Mouse (Mus musculus) heart, embryonic 16.5 days (tissue): ENCODE data around the gene Htra1. TPM values are rescaled to one million over a fixed set of nuclear protein-coding genes. Genes with fewer than 3 reads are reported as not detected.

Experiments
- ATAC-seq: fragments of 200-750 bp; cut with Nextera tagmentation; replicated peaks from 2 replicates; pipeline ENCODE4 v1.8.0; 2017; ENCODE audit warnings: moderate number of reproducible peaks; ENCODE audit not compliant: insufficient read depth, low FRiP score; ENCODE audit errors: extremely low read depth
- H3K27ac ChIP-seq: fragments of 300-500 bp; sonication (generic); 2 replicates; pipeline ENCODE4 v1.5.1; 2014; ENCODE audit warnings: mild to moderate bottlenecking, low read length, control low read depth, moderate library complexity
- H3K27me3 ChIP-seq: fragments of 300-500 bp; sonication (generic); 2 replicates; pipeline ENCODE4 v1.6.1; 2014; ENCODE audit warnings: low read length, mixed read lengths; ENCODE audit not compliant: control insufficient read depth, insufficient read depth
- H3K36me3 ChIP-seq: fragments of 300-500 bp; sonication (generic); 2 replicates; pipeline ENCODE4 v1.6.1; 2014; ENCODE audit not compliant: control insufficient read depth, insufficient read depth
- H3K4me1 ChIP-seq: fragments of 300-500 bp; sonication (generic); 2 replicates; pipeline ENCODE4 v1.6.1; 2014; ENCODE audit warnings: low read length, mixed read lengths; ENCODE audit not compliant: control insufficient read depth, insufficient read depth
- H3K4me2 ChIP-seq: fragments of 300-500 bp; sonication (generic); 2 replicates; pipeline ENCODE4 v1.6.1; 2014; ENCODE audit warnings: low read depth, mild to moderate bottlenecking, control low read depth, low read length
- H3K4me3 ChIP-seq: fragments of 300-500 bp; sonication (generic); 2 replicates; pipeline ENCODE4 v1.5.1; 2014; ENCODE audit warnings: mild to moderate bottlenecking, control low read depth, low read length
- H3K9ac ChIP-seq: fragments of 300-500 bp; sonication (generic); 2 replicates; pipeline ENCODE4 v1.6.1; 2014; ENCODE audit warnings: low read length, control low read depth
- H3K9me3 ChIP-seq: fragments of 300-500 bp; sonication (generic); replicated peaks from 2 replicates; pipeline ENCODE4 v1.6.1; 2016; ENCODE audit warnings: low read length; ENCODE audit not compliant: control insufficient read depth
- WGBS: fragments of 180-500 bp; shearing (Covaris S2); extraction: QIAGEN DNeasy Blood & Tissue Kit; methylation state at CpG from one replicate; pipeline ENCODE4 v1.1.7; 2014; 5-methylcytosine and 5-hydroxymethylcytosine counted together
- polyA plus RNA-seq: library from polyadenylated mRNA; unstranded; fragments of >200 nt; fragmentation: Nextera tagmentation; extraction: Ambion mirVana; gene quantifications from 2 replicates; pipeline ENCODE4 v1.2.1, GENCODE M21; 2015

The Htra1 gene
- polyA plus RNA-seq, 1 experiment from 2014 or later = 65.6 TPM

- H3K4me3 ChIP-seq = no peak overlapping the region
- WGBS = 62% methylated on average over 13 of the region's 13 CpGs
- ATAC-seq = no peak; the same call in 1 of the 2 replicates
- no peaks in the 10 kb centered on the region for H3K9me3 ChIP-seq
- H3K4me2 ChIP-seq = no peak overlapping the region
- no peaks in the 10 kb centered on the region for H3K36me3 ChIP-seq
- peak overlapping the region; percentile 48 for H3K27ac ChIP-seq
- H3K4me1 ChIP-seq = no peaks in the 10 kb centered on the region
- H3K27me3 ChIP-seq = no peaks in the 10 kb centered on the region
- H3K9ac ChIP-seq = no peak overlapping the region
Measured at GRCm38 (mm10) chr7:130922981-130923731, 12.8 kb upstream of the Htra1 start.

DNA sequence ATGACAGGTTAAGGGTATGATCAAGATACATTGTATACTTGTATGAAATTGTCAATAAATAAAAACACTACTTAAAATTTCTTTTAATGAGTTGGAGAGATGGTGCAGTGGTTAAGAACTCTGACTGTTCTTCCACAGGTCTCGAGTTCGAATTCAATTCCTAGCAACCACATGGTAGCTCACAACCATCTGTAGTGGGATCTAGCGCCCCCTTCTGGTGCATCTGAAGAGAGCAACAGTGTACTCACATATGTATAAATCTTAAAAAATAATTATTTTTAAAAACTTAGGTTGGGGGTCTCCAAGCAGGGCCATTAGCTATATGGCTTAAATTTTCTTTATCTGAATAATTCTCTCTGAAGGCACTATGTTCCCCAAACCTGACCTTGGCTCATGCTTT is 5.5 kb upstream of the Htra1 start:
- Histone ChIP-seq H3K27me3 (peaks cover 11% of the 10 kb centered on the region), H3K9ac (no peak overlapping the region), H3K9me3 (no peaks in the 10 kb centered on the region), H3K4me3 (no peak overlapping the region), H3K27ac (no peak overlapping the region), H3K4me2 (no peak overlapping the region), H3K4me1 (peaks cover 2% of the 10 kb centered on the region; the same call in 1 of the 2 replicates), H3K36me3 (no peaks in the 10 kb centered on the region)
- ATAC-seq = no peak
- WGBS = 65% methylated on average over 3 of the region's 3 CpGs

- Histone ChIP-seq H3K4me1 (peaks cover 9% of the 10 kb centered on the region), H3K27me3 (peaks cover 11% of the 10 kb centered on the region), H3K4me3 (no peak overlapping the region), H3K27ac (no peak overlapping the region), H3K9me3 (no peaks in the 10 kb centered on the region), H3K36me3 (no peaks in the 10 kb centered on the region), H3K4me2 (no peak overlapping the region), H3K9ac (no peak overlapping the region)
- WGBS = 87% methylated on average over 9 of the region's 9 CpGs
- no peak for ATAC-seq
Measured at GRCm38 (mm10) chr7:130932921-130933320, 3.0 kb upstream of the Htra1 start.

DNA sequence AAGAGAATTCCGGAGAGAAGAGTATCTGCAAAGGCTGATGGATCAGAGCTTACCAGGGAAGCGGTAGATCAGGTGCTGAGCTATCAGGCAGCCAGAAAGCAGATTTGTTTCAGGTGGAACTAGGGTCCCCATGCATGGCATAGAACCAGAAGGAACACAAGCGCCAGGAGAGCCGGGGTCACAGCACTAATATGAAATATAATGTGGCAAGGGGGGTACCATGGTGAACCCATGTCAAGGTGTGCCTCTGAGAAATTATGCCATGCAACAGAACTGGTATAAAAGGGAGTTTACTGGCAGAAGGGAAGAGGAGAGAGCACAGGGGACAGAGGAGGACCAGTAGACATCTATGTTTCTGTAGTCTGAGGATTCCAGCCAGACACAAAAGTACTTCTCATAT is 1.3 kb upstream of the Htra1 start:
- peaks cover 13% of the 10 kb centered on the region for H3K27me3 ChIP-seq

GRCm38 (mm10) chr7:130935421-130935792 is 504 bp upstream of the Htra1 start:
- H3K4me3 ChIP-seq = peak overlapping the region; percentile 65
- H3K9me3 ChIP-seq = no peaks in the 10 kb centered on the region
- H3K4me2 ChIP-seq = peak overlapping the region; percentile 84
- H3K36me3 ChIP-seq = no peaks in the 10 kb centered on the region
- ATAC-seq = 0 out of 2 replicates have a peak, but pooled peaks have one; percentile 6
- WGBS = 7% methylated on average over 16 of the region's 16 CpGs
- peaks cover 13% of the 10 kb centered on the region for H3K27me3 ChIP-seq
- no peak overlapping the region for H3K27ac ChIP-seq
- peak overlapping the region; percentile 71 for H3K9ac ChIP-seq
- H3K4me1 ChIP-seq = peaks cover 16% of the 10 kb centered on the region

More for the DNA sequence above, 1.3 kb upstream of the Htra1 start:
- H3K4me2 ChIP-seq = no peak overlapping the region
- no peaks in the 10 kb centered on the region for H3K36me3 ChIP-seq
- WGBS = 84% methylated on average over 4 of the region's 4 CpGs
- no peaks in the 10 kb centered on the region for H3K9me3 ChIP-seq
- no peak for ATAC-seq
- no peak overlapping the region for H3K4me3 ChIP-seq
- H3K4me1 ChIP-seq = peaks cover 11% of the 10 kb centered on the region
- no peak overlapping the region for H3K27ac ChIP-seq
- H3K9ac ChIP-seq = no peak overlapping the region

DNA sequence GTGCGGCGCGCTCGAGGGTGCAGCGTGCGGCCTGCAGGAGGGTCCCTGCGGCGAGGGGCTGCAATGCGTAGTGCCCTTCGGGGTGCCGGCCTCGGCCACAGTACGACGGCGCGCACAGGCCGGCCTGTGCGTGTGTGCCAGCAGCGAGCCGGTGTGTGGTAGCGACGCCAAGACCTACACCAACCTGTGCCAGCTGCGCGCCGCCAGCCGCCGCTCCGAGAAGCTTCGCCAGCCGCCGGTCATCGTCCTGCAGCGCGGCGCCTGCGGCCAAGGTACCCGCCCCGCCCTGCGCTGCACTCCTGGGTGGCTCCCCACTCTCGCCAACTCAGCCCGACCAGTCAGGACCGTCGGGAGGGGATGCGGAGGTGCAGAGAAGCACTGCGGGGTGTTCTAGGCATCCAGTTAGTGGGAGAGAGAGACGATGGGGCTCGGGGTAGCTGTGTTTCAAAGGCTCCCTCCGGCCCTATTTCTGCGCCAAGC is 601 bp downstream of the Htra1 start:
- Histone ChIP-seq H3K4me3 (peak overlapping the region; percentile 65), H3K4me1 (peaks cover 19% of the 10 kb centered on the region), H3K9ac (peak overlapping the region; percentile 71), H3K4me2 (peak overlapping the region; percentile 84), H3K27me3 (peaks cover 13% of the 10 kb centered on the region), H3K36me3 (no peaks in the 10 kb centered on the region), H3K27ac (no peak overlapping the region; the same call in 1 of the 2 replicates), H3K9me3 (no peaks in the 10 kb centered on the region)
- under 1% methylated on average over 49 of the region's 49 CpGs for WGBS
- ATAC-seq = peak; percentile 31; the same call in 1 of the 2 replicates

- H3K27me3 ChIP-seq = peaks cover 13% of the 10 kb centered on the region
- H3K27ac ChIP-seq = no peak overlapping the region
- WGBS = 23% methylated on average over 12 of the region's 12 CpGs
- H3K36me3 ChIP-seq = no peaks in the 10 kb centered on the region
- H3K4me1 ChIP-seq = peaks cover 19% of the 10 kb centered on the region
- peak overlapping the region; percentile 84 for H3K4me2 ChIP-seq
- H3K4me3 ChIP-seq = peak overlapping the region; percentile 65
- ATAC-seq = 0 out of 2 replicates have a peak, but pooled peaks have one; percentile 12
- H3K9ac ChIP-seq = peak overlapping the region; percentile 71; the same call in 1 of the 2 replicates
- no peaks in the 10 kb centered on the region for H3K9me3 ChIP-seq
Measured at GRCm38 (mm10) chr7:130937266-130937841, 1.4 kb downstream of the Htra1 start.

GRCm38 (mm10) chr7:130938005-130938404 is 2.1 kb downstream of the Htra1 start:
- Histone ChIP-seq H3K9me3 (no peaks in the 10 kb centered on the region), H3K36me3 (no peaks in the 10 kb centered on the region), H3K4me1 (peaks cover 19% of the 10 kb centered on the region), H3K9ac (no peak overlapping the region), H3K4me3 (no peak overlapping the region), H3K4me2 (peak overlapping the region; percentile 84; the same call in 1 of the 2 replicates), H3K27ac (no peak overlapping the region), H3K27me3 (peaks cover 12% of the 10 kb centered on the region)
- ATAC-seq = no peak
- 58% methylated on average over 4 of the region's 4 CpGs for WGBS

DNA sequence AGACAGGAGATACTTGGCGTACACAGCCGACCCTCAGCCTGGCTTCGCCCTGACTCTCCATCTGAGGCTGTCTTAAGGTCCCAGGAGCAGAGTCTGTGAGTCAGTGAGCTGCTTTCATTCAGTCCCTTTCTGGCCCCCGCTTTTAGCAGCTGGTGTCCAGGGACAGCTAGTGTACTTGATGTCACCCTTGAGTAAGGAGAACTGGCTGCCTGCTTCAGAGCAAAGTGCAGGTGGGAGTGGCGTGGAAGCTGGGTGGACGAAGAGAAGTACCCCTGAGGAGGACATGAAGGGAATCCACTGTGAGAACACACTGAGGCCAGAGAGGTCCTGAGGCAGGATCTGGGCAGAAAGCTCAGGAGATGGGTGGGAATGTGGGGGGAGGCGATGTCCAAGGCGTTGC is 3.0 kb downstream of the Htra1 start:
- ATAC-seq = no peak
- Histone ChIP-seq H3K27me3 (peaks cover 11% of the 10 kb centered on the region; the same call in 1 of the 2 replicates), H3K4me1 (peaks cover 19% of the 10 kb centered on the region), H3K4me2 (no peak overlapping the region), H3K9me3 (no peaks in the 10 kb centered on the region), H3K27ac (no peak overlapping the region), H3K4me3 (no peak overlapping the region), H3K9ac (no peak overlapping the region), H3K36me3 (no peaks in the 10 kb centered on the region)
- WGBS = 88% methylated on average over 8 of the region's 8 CpGs
